Mouse (Mus musculus): Measurements from ENCODE around the gene Adh6a.

Gene Adh6a

GRCm38 (mm10) chr3:138312965-138313364 lies at the start of gene Adh6a:
Adh6a (plus strand) TSS chr3:138313286.
- no peak for DNase-seq (ENCODE audit: low spot score)

DNA sequence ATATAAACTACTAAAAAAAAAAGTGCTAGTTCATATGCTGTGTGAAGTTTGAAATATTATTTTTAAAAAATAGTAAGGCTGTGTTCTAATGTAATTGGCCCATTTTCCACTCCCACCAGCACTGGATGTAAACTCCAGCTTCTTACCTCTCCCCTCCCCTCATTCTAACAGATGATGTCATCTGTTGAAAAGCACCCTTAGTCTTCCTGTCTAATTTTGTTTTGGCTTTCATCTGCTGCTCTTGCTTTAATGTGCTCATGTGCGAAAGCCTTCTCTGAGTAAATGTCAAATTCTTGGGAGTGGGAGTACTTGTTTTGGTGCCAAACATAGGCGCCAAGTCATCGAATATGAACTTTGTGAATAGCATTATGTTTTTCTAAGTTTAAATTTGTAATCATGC lies 48.4 kb upstream of the Adh6a start:
- no peak for DNase-seq (ENCODE audit: low spot score)

- no peak for DNase-seq (ENCODE audit: low spot score)
These were observed 42.6 kb upstream of the Adh6a start for GRCm38 (mm10) chr3:138270507-138270906.

GRCm38 (mm10) chr3:138271297-138271696 lies 41.8 kb upstream of the Adh6a start:
- no peak for DNase-seq (ENCODE audit: low spot score)

DNA sequence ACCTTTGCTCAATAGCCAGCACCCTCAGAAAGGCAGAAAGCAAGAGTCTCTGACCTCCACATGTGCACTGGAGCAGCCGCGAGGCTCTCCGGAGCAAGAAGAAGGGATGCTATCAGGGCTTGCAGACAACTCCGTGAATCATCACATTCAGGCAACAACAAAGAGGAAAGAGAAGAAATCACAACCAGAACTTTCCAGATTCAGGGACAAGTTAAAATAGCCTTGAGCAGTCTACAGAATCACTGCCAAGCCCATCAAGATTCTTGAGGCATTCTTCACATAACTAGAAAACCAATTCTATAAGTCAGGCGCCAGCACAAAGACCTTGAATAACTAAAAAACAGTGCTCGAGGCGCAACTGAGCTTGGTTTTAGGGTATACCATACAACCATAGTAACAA lies 40.0 kb upstream of the Adh6a start:
- no peak for DNase-seq (ENCODE audit: low spot score)

DNA sequence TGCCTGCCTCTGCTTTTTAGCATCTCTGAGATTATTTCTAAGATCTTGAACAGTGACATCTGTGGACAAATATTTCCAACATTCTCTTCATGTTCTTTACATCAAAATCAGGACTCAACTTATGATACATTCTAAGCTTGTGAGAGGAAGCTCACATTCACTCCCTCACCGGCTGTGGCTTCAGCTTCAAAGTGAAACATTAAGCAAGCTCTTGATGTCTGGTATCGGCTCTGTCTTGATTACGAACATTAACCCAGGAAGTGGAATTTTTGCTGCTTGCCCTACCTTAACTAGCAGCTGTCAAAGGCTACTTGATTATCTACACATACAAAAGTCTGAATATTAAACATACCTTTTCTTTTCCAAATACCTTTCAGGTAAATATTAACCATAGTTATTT lies 38.0 kb upstream of the Adh6a start:
- DNase-seq (ENCODE audit: low spot score) = no peak

- no peak for DNase-seq (ENCODE audit: low spot score)
These were observed 30.5 kb upstream of the Adh6a start for GRCm38 (mm10) chr3:138282556-138282955.

DNA sequence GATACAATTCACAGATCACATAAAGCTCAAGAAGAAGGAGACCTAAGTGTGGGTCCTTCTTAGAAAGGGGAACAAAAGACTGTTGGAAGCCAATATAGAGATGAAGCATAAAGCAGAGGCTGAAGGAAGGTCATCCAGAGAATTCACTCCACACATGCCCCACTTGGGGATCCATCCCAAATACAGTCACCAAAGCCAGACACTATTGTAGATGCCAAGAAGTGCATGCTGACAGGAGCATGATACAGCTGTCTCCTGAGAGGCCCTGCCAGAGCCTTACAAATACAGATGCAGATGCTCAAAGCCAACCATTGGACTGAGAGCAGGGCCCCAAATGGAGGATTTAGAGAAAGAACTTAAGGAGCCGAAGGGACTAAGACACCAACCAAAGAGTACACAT lies 29.3 kb upstream of the Adh6a start:
- no peak for DNase-seq (ENCODE audit: low spot score)

DNA sequence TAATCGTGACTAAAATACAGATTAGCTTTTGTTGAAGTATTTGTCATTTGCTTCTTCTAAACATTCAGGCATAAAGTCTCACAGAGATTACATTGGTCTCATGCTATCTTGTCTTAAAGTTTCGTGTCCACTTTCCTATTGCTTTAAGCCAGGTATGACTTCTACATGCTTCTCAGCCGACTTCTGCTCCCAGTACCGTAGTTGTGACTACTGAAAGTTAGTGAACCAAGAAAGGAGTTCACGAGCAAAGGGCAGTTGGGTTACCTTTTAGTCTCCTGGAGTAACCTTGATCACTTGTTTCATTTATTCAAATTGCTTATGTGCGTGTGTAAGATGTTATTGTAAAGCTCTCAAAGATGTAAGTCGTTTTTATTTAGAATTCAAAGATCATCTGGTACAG lies 27.1 kb upstream of the Adh6a start:
- DNase-seq (ENCODE audit: low spot score) = no peak

DNA sequence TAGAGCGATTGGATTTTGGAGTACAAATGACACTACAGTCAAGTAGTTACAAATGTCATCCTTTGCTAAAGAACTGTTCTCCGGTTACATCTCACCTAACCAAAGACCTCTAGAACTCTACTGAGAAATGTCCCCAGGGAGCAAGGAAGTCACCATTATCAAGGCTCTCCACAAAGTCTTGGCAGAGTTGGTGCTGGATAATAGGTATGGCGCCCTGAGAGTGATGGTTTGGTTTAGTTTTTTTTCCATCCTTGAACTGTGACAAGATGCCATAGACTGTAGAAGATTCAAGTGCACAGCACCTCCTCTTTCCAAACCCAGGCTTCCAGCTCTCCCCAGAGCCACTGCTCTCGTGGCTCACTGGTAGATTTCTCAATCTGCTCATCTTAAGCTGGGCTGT lies 25.4 kb upstream of the Adh6a start:
- DNase-seq (ENCODE audit: low spot score) = no peak

GRCm38 (mm10) chr3:138290672-138291071 lies 22.4 kb upstream of the Adh6a start:
- no peak for DNase-seq (ENCODE audit: low spot score)

GRCm38 (mm10) chr3:138291529-138292117 lies 21.5 kb upstream of the Adh6a start:
- no peak for DNase-seq (ENCODE audit: low spot score)

DNA sequence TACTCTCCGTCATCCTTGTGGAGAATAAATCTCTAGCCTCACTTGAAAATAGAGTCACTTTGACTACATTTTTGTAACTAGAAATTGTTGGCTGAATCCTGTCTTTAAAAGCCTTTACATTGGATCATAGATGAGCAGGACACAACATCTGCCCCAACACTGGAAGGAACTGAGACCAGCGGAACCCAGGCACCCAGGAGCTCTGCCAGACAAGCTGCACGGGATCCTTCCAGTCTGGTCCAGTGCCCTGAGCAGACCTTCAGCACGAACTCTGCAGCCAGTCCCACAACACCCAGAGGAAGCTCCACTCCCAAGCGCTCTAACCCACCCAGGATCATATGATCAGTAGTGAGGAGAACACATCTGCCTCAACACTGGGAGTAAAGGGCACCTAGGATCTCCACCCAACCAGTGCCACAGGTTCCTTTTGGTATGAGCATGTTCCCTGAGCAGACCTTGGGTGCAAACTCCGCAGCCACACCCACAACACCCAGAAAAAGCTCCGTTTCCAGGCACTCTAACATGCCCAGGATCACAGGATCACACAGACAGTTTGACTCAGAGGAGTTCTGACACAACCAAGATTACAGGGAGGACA lies 19.7 kb upstream of the Adh6a start:
- DNase-seq (ENCODE audit: low spot score) = no peak

DNA sequence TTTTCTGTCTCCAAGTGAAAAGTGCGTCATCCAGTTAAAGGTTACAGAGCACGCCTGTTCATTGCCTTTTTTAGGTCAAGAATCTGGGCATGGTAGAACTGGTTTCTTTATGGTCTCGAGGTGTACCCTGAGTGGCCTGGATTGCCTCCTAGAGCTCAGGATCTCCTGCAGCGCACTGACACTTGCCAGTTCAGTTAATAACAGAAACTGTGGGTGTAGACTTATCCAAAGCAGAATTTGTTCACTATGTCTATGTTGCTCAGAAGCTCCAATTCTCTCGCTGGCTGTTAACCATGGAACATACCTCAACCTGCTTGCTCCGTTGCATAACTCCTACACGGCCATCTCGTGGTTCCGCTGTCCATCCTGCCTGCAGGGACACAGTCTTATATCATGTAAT lies 13.0 kb upstream of the Adh6a start:
- no peak for DNase-seq (ENCODE audit: low spot score)

DNA sequence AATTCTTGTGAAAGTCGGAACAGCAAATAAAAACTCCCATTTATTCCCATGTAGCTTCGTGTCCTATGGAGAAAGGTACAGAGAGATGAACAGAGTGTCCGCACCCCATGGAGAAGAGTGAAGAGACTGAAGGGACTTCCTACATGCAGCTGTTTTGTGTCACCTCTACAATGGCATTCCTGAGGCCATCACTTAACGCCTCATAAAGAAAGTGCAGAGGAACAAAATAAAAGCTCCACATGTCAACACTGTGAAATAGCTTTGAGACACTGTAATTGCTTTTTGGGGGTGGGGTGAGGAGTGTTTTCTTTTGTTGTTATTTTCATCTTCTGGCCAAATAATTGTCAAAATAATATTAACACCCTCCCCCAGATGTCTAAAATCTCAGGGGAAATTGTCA lies 10.4 kb upstream of the Adh6a start:
- no peak for DNase-seq (ENCODE audit: low spot score)

DNA sequence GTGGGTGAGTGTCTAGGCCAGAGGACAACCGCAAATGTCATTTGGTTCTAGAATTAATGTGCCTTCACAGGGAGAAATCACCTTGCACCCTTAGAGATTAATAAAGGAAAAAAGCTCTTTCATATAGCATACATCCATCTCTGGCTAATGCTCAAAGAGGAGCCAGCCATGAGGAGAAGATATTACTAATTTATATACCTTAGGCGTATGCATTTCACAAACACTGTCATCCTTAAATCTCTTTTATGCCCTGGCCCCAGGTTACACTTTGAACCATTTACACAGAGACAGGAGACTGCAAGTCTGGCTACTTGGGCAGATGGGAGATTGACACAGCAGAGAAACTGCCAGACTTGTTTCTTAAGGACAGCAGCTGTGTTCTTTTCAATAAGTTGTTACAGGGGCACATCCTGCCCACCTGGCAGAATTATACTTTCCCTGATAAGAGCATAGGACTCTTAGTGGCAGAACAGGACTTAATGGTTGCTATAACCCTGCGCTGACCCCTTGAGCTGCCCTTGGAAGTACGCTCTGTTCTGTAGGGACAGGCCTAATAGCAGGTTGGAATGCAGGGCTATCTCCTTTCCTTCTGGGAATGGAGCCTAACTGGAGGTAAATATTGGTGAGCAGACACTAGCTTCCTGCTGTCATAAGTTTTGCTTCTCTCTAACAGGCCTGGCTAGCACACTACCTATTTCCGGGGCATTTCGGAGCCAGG lies 9.2 kb upstream of the Adh6a start:
- no peak for DNase-seq (ENCODE audit: low spot score)

DNA sequence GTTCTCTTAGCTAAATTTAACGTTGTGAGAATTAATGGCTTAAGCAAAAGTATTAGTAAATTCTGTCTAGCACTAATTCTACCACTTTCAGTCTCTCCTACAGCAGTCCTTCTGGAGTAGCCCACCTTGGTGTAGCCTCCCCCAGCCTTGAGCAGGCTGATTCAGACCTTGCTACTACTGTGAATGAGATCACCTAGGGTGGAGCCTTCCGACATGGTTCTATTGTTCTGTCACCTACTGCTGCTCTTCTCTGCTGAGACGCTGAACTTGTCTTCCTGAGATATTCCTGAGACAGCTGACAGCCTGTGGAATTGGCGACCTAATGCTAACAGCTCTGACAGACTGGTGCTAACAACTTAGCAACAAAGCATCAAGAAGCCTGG lies 8.6 kb upstream of the Adh6a start:
- DNase-seq (ENCODE audit: low spot score) = no peak

- DNase-seq (ENCODE audit: low spot score) = no peak
These were observed 7.4 kb upstream of the Adh6a start for GRCm38 (mm10) chr3:138305486-138306289.

- DNase-seq (ENCODE audit: low spot score) = no peak
These were observed 6.8 kb upstream of the Adh6a start for GRCm38 (mm10) chr3:138306290-138306683.

DNA sequence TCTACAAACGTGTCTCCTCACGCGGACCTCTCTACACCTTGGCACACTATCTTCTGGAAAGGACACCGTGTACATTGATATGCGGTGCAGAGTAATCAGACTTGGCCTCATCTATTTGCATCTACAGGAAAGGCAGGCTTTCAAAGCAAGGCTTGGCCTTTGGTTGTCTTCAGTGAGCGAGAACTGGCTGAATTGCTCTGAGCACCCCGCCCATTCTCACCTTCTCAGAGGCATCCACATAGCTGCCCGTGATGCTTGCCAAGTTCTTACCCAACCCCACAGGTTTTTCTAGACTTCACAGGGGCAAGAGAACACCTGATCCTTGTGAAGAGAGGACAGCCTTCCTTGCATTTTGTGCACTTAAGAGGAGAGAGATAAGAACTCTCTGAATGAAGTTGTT lies 3.2 kb upstream of the Adh6a start:
- no peak for DNase-seq (ENCODE audit: low spot score)

DNA sequence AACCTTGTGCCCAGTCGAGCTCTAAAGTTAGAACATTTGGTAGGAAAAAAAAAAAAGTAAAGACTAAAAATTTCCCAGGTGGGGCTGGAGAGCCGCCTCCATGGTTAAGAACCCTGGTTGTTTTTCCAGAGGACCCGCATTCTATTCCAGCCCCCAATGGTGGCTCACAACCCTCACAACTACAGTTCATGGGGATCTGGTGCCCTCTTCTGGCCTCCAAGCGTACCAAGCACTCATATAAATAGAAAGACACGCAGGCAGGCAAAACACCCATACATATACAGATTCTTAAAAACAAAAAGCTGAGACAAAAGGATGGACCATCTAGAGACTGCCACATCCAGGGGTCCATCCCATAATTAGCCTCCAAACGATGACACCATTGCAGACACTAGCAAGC lies 2.1 kb upstream of the Adh6a start:
- no peak for DNase-seq (ENCODE audit: low spot score)

DNA sequence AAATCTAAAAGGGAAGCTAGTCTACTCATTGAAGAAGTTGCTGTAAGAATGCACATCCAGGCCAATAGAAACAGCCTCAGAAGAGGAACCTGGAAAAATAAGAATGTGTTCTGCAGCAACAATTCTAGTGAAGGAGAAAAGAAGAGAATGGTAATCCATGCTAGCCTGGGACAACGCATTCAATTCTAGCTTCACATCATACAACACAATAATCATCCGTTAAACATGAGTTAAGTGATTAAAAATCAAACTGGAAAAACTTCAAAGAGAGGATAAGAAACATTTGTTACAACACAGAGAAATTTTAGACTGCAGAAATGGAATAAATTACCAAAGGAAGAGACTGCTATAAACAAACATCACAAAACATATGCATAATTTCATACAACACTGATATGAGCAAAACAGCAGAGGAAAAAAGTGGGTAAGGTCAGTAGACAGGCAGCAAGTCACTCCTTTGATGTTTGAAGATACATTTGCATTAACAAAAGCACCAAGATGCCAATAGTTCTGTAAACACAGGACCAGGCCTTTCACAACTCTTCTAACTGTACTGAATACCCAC lies 3.9 kb downstream of the Adh6a start:
- no peak for DNase-seq (ENCODE audit: low spot score)

- no peak for DNase-seq (ENCODE audit: low spot score)
These were observed 11.9 kb downstream of the Adh6a start for GRCm38 (mm10) chr3:138325001-138325400.

All from ovary, postnatal 36 days (tissue).